Mouse (Mus musculus) bone marrow macrophage, adult 2 months (primary cell): ENCODE measurements around the gene Nde1.

Source experiments
- CTCF ChIP-seq: IDR thresholded peaks from 2 replicates; pipeline ENCODE4 v1.5.1; 2012; ENCODE audit warnings: low read depth, mild to moderate bottlenecking, low read length, moderate library complexity
- POLR2A ChIP-seq: IDR thresholded peaks from 2 replicates; pipeline ENCODE4 v1.6.1; 2012; ENCODE audit warnings: mild to moderate bottlenecking, low read depth, low read length, borderline replicate concordance

- TF ChIP-seq POLR2A (no peak), CTCF (no peak)
These were observed 35.7 kb downstream of the Nde1 start for GRCm38 (mm10) chr16:14198798-14199197.
